Mouse (Mus musculus): Measurements from ENCODE around the gene Ifrd2. TPM values are rescaled to one million over a fixed set of nuclear protein-coding genes. Genes with fewer than 3 reads are reported as not detected.

Ifrd2 gene
- polyA plus RNA-seq, 2 experiments, result 135 to 149 TPM

DNA sequence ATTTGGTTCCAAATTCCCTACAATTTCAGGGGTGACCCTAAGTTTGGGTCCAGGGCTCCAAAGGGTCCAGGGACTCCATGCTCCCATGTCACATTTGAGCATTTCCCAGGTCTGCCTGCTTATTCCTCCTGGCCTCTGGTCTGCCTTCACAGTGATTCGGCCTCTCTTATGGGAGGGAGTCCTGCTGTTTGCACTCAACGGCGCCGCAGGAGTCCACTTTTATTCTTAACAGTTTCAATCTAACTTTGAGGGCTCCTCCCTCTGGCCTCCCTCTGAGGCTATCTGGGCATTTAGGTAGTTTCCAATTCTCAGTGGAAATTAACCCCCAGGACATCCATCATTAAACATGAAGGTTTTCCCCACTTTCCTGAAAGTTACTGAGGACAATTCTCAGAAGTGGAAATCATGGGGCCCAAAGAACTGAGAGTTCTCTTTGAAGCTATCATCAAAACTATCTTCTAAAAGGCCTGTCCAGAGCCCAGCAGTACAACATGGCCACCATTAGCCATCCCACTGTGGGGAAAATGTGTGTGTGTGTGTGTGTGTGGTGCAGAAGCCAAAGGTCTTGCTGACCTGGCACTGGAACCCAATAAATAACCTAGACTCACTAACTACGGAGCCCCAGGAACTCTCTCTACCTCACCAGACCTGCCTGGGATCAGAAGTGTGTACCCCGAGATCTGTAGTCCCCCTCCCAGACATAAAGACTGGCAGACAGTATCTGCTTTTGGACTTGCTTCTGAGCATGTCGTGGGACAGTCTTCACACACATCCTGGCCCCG is 7.0 kb downstream of the Ifrd2 start:
- Histone ChIP-seq H3K27me3 (ENCODE audit: control insufficient read depth, insufficient read depth, low read length) (no peaks in the 10 kb centered on the region; the same call in 1 of the 2 replicates), H3K4me2 (ENCODE audit: low read depth) (no peak overlapping the region), H3K4me1 (replicated peaks; ENCODE audit: control insufficient read depth in 2 of 2, insufficient read depth in 2 of 2, low read length in 1 of 2) (peaks cover 12% of the 10 kb centered on the region in 2 experiments; a peak in 3 of 4 replicates), H3K4me3 (ENCODE audit: insufficient read depth in 1 of 2, low read depth in 2 of 2, low read length in 2 of 2) (no peak overlapping the region), H3K27ac (no peak overlapping the region), H3K36me3 (replicated peaks; ENCODE audit: control insufficient read depth, insufficient read depth, low read depth) (peaks cover 53% of the 10 kb centered on the region), H3K9me3 (ENCODE audit: control insufficient read depth, low read length) (no peaks in the 10 kb centered on the region), H3K9ac (replicated peaks) (no peak overlapping the region)
- no peak for TF ChIP-seq CTCF (IDR thresholded peaks at IDR 0.05; ENCODE audit: low read depth)
- no peak for TF ChIP-seq EP300 (IDR thresholded peaks at IDR 0.05; ENCODE audit: low read depth)
- 82% methylated on average over 8 of the region's 8 CpGs for WGBS (ENCODE audit: insufficient replicate concordance)
- ATAC-seq (ENCODE audit: insufficient read depth) (no peak), DNase-seq (ENCODE audit: low read depth in 3 of 3, low spot score in 3 of 3) (no peak)

- no peak for TF ChIP-seq EP300 (IDR thresholded peaks at IDR 0.05; ENCODE audit: low read depth)
- TF ChIP-seq CTCF (IDR thresholded peaks at IDR 0.05; ENCODE audit: low read depth), result no peak
- 82% methylated on average over 11 of the region's 11 CpGs for WGBS (ENCODE audit: insufficient replicate concordance)
- no peak for DNase-seq (ENCODE audit: low read depth in 3 of 3, low spot score in 3 of 3)
- H3K9me3 ChIP-seq (ENCODE audit: control insufficient read depth, low read length), result no peaks in the 10 kb centered on the region
- H3K4me1 ChIP-seq (replicated peaks; ENCODE audit: control insufficient read depth in 2 of 2, insufficient read depth in 2 of 2, low read length in 1 of 2), result peaks cover 0 to 2% of the 10 kb centered on the region in 2 experiments; a peak in 1 of 4 replicates
- no peaks in the 10 kb centered on the region; the same call in 1 of the 2 replicates for H3K27me3 ChIP-seq (ENCODE audit: control insufficient read depth, insufficient read depth, low read length)
- H3K9ac ChIP-seq (replicated peaks), result no peak overlapping the region
- no peak overlapping the region for H3K4me2 ChIP-seq (ENCODE audit: low read depth)
- H3K4me3 ChIP-seq (ENCODE audit: insufficient read depth in 1 of 2, low read depth in 2 of 2, low read length in 2 of 2), result no peak overlapping the region
- H3K27ac ChIP-seq, result no peak overlapping the region
- no peak for ATAC-seq (ENCODE audit: insufficient read depth)
- peaks cover 29% of the 10 kb centered on the region for H3K36me3 ChIP-seq (replicated peaks; ENCODE audit: control insufficient read depth, insufficient read depth, low read depth)
Observed at GRCm38 (mm10) chr9:107596619-107597569, 9.5 kb downstream of the Ifrd2 start.

DNA sequence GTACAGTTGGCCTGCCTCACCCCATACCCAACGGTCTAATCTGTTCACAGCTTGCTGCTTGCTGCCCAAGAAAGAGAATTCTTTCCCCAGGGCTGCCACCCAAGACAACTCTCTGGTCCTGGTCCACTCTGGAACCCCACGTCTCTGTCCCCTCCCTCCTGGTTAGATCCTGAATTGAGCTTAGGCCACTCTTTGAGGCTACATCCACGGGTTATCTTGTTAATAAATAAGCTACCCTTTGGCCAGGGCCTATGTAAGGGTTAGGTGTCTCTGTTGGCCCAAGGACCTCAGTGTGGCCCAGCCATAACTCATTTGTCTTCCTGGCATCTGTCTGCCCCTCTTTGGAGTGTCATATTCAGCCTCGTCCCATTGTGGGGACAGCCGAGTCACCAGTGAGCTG is 10.9 kb downstream of the Ifrd2 start:
- no peak for TF ChIP-seq EP300 (IDR thresholded peaks at IDR 0.05; ENCODE audit: low read depth)
- no peak for TF ChIP-seq CTCF (IDR thresholded peaks at IDR 0.05; ENCODE audit: low read depth)
- no peak overlapping the region for H3K9ac ChIP-seq (replicated peaks)
- WGBS (ENCODE audit: insufficient replicate concordance), result 67% methylated on average over 5 of the region's 5 CpGs

DNA sequence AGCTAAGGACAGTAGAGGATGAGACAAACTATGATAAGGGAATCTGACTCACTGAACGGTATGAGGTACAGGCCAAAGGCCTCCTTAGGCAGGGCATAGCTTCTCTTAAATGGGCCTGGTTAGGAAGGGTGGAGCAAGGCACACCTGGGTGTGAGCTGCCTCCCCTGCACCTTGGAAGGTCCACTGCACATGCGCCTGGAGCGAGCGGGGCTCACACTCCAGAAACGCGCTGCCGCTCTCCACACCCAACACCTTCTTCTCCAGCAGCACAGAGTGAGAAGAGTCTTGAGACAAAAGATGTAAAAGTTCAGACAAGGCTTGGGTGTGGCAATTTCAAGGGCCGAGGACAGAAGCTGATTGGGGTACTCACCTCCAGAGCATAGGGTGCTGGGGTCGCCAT is 12.0 kb downstream of the Ifrd2 start:
- TF ChIP-seq CTCF (IDR thresholded peaks at IDR 0.05; ENCODE audit: low read depth), result no peak
- no peak for TF ChIP-seq EP300 (IDR thresholded peaks at IDR 0.05; ENCODE audit: low read depth)
- H3K9ac ChIP-seq (replicated peaks), result no peak overlapping the region
- H3K4me1 ChIP-seq (replicated peaks; ENCODE audit: control insufficient read depth in 2 of 2, insufficient read depth in 2 of 2, low read length in 1 of 2), result peaks cover 0 to 7% of the 10 kb centered on the region in 2 experiments; a peak in 3 of 4 replicates
- no peaks in the 10 kb centered on the region; the same call in 1 of the 2 replicates for H3K27me3 ChIP-seq (ENCODE audit: control insufficient read depth, insufficient read depth, low read length)
- 68% methylated on average over 9 of the region's 9 CpGs for WGBS (ENCODE audit: insufficient replicate concordance)
- H3K9me3 ChIP-seq (ENCODE audit: control insufficient read depth, low read length), result no peaks in the 10 kb centered on the region
- ATAC-seq (ENCODE audit: insufficient read depth) (no peak), DNase-seq (ENCODE audit: low read depth in 3 of 3, low spot score in 3 of 3) (no peak)
- H3K27ac ChIP-seq, result no peak overlapping the region
- peaks cover 4% of the 10 kb centered on the region for H3K36me3 ChIP-seq (replicated peaks; ENCODE audit: control insufficient read depth, insufficient read depth, low read depth)
- no peak overlapping the region for H3K4me3 ChIP-seq (ENCODE audit: insufficient read depth in 1 of 2, low read depth in 2 of 2, low read length in 2 of 2)
- no peak overlapping the region for H3K4me2 ChIP-seq (ENCODE audit: low read depth)

More for the DNA sequence above, 10.9 kb downstream of the Ifrd2 start:
- H3K27me3 ChIP-seq (ENCODE audit: control insufficient read depth, insufficient read depth, low read length), result no peaks in the 10 kb centered on the region; the same call in 1 of the 2 replicates
- peaks cover 14% of the 10 kb centered on the region for H3K36me3 ChIP-seq (replicated peaks; ENCODE audit: control insufficient read depth, insufficient read depth, low read depth)
- no peak for ATAC-seq (ENCODE audit: insufficient read depth)
- H3K27ac ChIP-seq, result no peak overlapping the region
- H3K4me2 ChIP-seq (ENCODE audit: low read depth), result no peak overlapping the region
- H3K4me3 ChIP-seq (ENCODE audit: insufficient read depth in 1 of 2, low read depth in 2 of 2, low read length in 2 of 2), result no peak overlapping the region
- peaks cover 0 to 7% of the 10 kb centered on the region in 2 experiments; a peak in 3 of 4 replicates for H3K4me1 ChIP-seq (replicated peaks; ENCODE audit: control insufficient read depth in 2 of 2, insufficient read depth in 2 of 2, low read length in 1 of 2)
- DNase-seq (ENCODE audit: low read depth in 3 of 3, low spot score in 3 of 3), result no peak
- H3K9me3 ChIP-seq (ENCODE audit: control insufficient read depth, low read length), result no peaks in the 10 kb centered on the region

All from liver, embryonic 14.5 days (tissue).